Mouse (Mus musculus) ES-CJ7 (cell line): Measurements from ENCODE around the gene Naip2.
"Not testable (repeated sequence)": the region's sequence is repeated elsewhere in the genome, so short reads cannot be mapped to it uniquely, and the experiment has no call there.

ENCODE experiments used
- DNase-seq: peaks from one replicate; pipeline ENCODE4 v3.0.0; 2011; ENCODE audit warnings: low read depth, low spot score

Naip2 gene

DNA sequence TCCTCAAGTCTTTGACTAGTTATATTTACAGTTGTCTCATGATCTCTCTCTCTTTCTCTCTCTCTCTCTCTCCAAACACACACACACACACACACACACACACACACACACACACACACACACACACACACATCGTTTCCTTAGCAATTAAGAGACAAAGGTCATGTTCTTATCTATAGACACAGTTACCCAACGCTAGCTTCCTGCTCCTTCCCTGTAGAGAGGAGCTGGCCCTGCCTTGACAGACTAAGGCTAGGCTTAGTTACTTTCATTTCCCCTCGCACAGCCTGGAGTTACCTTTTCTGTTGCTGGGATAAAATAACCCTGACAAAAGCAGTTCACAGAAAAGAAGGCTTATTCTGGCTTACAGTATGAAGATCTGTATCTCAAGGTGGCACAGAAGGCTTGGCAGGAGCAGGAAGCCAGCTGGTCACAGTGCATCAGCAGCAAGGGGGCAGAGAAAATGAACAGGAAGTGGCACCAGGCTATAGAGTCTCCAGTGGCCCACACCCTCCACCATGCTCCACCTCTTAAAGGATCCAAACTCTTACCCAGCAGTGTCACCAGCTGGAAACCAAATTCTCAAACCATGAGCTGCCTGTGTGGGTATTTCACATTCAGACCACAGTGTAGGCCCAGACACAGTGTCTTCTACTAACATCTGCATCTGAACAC is at the start of gene Naip2:
Gene Naip2, minus strand, starts transcription at position 434 of the 675 bp plus-strand sequence.
- DNase-seq, result not testable (repeated sequence)

DNA sequence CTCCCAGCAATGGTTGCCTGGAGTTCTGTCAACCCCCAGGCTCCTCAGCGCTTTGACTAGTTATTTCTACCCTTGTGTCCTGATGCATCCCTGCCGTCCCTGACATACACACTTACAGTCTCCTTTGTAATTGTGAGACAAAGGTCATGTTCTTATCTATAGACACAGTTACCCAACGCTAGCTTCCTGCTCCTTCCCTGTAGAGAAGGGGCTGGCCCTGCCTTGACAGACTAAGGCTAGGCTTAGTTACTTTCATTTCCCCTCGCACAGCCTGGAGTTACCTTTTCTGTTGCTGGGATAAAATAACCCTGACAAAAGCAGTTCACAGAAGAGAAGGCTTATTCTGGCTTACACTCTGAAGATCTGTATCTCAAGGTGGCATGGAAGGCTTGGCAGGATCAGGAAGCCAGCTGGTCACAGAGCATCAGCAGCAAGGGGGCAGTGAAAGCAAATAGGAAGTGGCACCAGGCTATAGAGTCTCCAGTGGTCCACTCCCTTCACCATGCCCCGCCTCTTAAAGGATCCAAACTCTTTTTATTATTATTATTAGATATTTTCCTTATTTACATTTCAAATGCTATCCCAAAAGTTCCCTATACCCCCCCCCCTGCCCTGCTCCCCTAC is 45.1 kb upstream of the Naip2 start:
- not testable (repeated sequence) for DNase-seq

DNA sequence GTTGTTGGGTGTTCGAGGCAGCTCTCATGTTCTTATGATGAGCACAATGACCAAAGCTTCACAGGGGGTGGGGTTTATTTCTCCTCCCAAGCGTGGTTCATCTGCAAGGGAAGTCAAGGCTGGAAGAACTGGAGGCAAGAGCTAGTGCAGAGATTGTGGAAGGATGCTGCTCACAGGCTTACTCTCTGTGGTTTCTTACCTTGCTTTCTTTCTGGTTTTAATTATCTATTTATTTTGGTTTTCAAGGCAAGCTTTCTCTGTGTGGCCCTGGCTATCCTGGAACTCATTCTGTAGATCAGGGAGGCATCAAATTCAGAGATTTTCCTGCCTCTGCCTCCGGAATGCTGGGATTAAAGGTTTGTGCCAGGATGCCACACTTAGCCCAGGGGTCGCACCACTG is 44.3 kb upstream of the Naip2 start, which contains the start of gene Naip5:
Gene Naip5, minus strand, starts transcription at position 101 of the 400 bp plus-strand sequence.
- DNase-seq, result not testable (repeated sequence)

DNA sequence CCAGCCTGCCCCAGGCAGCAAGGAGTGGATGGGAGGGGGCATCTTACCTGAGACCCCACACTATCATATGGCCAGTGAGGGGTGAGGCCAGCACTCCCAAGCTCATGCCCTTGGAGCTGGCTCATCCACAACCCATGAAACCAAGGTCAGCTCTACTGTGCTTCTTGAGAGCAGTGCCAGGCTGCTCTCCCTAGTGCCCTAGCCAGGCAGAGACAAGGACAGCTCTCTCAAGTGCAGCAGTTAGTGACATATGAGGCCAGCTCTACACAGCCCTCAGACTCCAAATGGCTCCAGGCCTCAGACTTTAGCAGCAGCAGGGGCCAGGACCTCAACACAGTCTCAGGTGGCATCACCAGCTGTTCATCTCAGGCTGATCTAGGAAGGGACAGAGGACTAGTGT is 41.8 kb upstream of the Naip2 start:
- DNase-seq, result no peak

DNA sequence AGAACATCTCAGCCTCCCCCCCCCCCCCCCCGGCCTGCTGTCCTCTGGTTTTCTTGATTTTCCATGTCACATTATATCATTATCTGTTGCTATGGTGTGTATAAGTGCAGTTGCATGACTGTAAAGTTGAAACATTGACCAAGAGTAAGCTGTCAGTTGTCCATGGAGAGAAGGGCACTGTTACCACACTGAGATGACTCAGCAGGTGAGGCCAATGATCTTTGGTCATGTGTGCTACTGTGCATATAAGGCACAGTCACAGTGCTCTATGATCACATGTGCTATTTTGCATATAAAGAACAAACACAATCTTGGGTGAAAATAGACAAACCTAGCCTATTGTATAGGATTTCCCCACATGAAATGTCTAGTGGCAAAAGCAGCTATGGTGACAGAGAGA is 11.8 kb upstream of the Naip2 start:
- not testable (repeated sequence) for DNase-seq

DNA sequence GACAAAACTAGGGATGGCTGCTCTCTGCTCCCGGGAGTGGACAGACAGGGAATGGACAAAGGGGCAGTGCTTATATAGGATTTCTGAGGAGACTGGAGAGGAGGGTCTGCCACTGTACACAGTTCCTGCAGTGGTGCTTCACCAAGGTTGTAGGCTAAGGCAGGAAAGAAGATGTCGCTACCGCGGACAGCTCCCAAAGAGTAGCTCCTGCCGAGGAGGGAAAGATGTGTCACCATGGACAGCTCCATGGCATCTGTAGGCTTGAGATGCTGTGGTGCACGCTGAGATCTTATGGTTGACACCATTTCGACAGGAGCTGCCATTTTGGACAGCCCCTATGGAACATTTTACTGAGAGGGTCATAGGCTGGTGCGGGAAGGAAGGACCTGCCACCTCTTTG is 8.6 kb upstream of the Naip2 start:
- peak; percentile 82 for DNase-seq

DNA sequence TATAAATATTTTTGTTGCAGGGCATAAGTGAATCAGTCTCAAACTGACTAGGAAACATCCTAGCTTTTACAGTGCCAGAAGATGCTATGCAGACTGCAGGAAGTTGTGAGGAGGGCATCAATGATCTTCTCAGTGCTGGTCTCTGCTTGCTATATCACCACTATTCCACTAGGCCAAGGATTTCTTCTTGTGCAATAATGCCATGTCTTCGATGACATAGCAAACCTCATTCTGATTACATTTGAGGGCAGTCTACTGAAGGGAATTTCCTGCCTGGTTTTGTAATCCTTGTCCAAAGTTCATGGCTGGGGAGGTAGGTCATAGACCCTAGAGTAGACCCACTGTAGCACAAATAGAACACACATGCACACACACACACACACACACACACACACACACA is 1.4 kb upstream of the Naip2 start:
- no peak for DNase-seq

DNA sequence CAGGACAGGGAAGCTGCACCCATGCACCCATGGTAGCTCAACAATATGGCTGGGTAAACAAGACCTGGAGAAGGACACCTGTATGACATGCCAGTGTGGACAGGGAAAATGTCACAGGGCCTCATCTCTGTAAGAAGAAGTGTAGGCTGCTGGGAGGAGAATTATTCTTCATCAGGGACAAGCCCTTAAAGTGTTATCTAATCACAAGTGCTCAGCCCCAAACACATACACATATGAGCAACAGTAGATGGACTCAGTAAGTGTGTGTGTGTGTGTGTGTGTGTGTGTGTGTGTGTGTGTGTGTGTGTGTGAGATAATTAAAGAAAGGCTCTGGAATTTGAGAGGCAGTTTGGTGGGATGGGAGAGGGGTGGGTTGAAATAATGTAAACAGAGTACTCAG is 1.1 kb downstream of the Naip2 start:
- DNase-seq, result no peak

DNA sequence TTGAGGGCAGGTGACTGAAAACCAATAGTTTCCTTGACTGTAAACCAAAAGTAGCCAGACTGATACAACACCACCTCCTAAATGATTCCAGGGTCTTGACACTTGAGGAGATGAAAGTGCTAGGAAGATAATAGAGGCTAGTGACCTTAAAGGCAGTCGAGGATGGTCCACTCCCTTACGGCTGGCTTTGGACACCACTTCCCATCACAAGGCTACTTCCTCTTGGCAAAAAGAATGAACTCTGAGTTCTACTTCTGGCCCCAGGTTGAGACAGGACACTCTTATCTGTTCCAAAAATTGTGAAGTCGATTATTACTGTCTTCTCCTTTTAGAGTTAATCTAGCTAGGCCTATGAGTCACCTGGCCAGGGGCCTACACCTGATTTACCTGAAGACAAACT is 6.5 kb downstream of the Naip2 start:
- no peak for DNase-seq

DNA sequence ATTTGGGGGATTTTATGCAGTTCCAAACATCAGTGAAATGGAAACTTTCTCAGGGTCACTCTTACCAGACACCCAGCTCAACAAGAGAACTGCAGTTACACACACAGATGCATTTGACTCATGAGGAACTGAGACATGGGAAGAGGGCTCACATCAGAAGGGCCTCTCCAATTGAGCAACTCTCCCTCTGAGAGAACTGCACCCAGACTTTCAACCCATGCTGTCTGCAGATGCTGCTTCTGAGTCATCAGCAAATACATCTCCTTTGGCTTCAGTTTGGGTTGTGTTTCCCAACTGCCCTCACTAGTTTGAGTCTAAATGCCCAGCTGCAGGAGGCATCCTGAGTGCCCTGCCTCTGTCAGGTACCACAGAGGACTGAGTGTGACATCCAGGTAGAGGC is 18.8 kb downstream of the Naip2 start:
- DNase-seq, result not testable (repeated sequence)

DNA sequence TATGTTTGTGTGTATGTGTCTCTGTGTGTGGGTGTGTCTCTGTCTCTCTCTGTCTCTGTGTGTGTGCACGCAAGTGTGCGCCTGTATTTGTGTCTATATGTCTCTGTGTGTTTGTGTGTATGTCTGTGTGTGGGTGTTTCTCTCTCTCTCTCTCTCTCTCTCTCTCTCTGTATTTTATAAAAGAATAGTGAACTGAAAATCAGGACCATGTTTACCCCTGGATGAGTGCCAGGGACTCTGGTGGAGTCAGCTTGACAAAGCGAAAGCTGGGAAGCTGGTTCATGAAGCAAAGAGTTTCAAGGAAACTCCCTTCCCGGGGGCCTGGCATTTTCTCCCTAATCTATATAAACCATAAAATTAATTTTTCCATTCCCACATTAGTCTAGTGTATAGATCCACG is 27.5 kb downstream of the Naip2 start:
- DNase-seq, result not testable (repeated sequence)

DNA sequence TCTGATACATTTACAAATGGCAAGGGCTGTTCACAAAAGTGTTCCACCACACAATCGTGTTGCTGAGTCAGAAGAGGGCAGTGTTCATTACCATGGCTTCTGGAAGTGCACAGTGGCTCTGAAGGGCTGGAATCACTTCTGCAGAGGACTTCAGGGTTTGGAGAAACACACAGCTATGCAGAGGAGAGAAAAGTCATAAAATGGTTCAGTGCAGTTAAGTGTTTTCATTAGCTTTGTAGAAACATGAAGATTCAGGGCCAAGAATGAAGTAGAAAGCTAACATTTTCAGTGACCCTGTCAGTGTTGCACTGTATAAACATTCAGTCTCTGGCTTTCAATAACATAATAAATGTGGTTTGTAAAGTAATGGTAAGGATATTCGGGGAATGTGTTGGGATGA is 35.5 kb downstream of the Naip2 start:
- DNase-seq, result not testable (repeated sequence)

DNA sequence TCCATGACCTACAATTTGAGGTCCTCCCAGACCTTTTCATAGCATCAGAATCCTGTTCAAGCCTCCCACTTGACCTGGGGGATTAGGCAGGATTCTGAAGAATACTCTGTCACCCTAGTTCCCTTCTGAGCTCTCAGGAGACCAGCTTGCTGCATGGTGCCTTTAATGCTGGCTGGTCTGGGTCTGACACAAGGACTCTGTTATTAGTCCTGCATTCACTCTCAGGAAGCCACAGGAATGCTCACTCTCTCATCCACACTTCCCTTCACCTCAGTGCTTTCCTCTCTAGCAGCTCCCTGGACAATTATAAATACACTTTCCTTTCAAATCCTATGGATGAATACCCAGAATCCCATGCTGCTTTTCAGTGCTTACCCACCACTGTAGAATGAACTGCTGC is 39.4 kb downstream of the Naip2 start:
- not testable (repeated sequence) for DNase-seq

DNA sequence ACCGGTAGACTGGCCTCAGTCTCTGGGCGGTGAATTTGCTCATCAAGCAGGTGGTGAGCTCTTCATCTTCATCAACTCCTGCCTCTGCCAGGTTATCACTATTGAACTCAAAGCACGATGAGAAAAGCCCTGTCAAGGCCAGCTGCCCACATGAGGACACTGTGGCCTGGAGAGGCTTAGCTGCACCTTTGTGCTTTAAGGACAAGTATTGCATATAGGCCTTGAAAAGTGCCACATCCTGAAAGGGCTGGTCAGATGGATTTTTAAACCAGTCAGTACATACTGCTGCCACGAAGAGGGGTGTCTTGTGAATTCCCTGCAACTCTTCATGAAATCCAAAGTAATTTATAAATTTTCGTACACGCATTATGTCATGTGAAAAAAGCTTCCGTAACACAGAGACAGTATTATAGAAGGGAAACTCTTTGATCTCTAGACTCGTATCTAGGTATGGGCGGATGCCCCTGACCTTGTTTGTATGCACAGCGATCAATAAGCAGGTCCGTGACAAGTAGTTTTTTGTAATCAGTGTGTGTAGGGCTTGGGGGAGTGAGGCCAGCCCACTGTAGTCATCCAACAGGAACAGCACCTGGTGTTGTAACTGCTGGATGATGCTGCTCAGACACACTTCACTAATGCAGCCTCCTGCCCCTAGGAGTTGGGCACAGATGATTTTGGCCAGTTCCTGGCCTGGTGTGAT is 40.6 kb downstream of the Naip2 start:
- not testable (repeated sequence) for DNase-seq

DNA sequence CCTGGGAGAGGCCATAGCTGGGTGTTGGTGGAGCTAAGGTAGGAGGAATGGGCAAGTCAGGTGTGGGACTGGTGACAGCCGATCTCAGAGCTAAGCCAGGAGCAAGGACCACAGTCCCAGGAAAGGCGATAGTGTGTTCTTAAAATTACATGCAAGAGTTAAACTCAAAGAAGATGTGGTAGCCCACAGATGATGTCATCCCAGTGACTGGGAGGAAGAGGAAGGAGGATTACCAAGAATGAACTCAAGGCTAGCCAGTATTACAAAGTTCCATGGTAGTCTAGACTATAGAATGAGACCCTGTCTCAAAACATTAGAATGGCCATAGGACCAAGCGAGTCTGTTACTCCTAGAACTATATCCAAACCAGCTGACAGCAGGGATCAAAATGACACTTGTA is 45.3 kb downstream of the Naip2 start:
- DNase-seq, result no peak

DNA sequence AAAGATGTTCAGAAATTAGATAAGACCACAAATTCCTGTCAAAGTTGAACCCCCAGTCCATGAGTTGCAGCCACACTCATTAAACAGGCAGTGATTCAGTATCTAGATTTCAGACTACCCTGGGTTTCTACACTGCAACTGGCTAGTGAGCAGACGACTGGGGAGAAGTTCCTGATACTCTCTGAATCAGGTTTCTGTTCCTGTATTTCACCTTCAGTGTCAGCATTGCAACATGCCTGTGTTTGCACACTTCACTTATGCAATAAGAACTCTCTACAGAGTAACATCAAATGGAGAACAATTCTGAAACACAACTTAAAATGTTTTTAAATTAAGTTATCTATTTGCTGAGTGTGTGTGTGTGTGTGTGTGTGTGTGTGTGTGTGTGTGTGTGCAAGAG is 49.2 kb downstream of the Naip2 start:
- no peak for DNase-seq

DNA sequence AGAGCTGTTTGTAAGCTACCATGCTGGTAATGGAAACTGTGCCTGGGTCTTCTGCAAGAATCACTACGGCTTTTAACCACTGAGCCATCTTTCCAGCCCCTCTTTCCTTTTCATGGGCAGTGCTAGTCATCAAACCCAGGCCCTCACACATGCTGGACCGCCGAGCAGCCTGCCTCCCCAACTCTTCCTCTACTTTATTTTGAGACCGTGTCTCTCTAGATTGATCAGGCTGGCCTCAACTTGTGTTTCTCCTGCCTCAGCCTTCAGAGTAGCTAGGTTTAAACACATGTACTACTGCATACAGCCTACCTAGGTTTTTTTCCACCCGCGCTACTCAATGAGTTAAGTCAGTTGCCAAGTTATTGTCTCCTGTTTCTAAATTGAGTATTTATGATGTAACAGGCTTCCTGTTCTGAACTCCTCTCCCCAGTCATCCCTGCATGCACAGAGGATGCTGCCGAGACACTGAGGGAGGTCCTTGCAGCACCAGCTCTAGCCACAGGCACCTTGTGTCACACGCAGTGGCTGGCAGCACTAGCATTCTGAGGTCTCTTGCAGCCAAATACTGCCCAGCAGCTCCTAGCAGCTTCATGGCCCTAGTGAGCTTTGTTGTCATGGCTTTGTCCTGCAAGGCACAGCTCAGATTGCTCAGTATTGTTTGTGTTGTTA is 60.1 kb downstream of the Naip2 start:
- DNase-seq, result no peak

DNA sequence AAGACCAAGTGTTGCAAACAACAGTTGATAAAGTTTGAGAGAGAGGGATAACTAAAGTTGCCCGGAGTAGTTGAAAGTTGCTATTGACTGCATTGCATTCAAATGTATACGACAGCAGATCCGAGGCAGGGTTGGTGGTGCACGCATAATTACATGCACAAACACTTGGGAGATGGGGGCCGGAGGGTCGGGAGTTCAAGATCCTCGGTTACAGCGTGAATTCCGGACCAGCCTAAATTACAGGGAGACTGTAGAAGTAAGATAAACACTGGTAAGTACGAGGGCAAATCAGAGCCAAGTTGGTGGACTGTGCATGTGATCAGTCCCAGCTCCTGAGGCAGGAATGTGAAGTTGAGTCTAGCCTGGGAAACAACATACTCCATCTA is 76.6 kb downstream of the Naip2 start:
- DNase-seq, result no peak

DNA sequence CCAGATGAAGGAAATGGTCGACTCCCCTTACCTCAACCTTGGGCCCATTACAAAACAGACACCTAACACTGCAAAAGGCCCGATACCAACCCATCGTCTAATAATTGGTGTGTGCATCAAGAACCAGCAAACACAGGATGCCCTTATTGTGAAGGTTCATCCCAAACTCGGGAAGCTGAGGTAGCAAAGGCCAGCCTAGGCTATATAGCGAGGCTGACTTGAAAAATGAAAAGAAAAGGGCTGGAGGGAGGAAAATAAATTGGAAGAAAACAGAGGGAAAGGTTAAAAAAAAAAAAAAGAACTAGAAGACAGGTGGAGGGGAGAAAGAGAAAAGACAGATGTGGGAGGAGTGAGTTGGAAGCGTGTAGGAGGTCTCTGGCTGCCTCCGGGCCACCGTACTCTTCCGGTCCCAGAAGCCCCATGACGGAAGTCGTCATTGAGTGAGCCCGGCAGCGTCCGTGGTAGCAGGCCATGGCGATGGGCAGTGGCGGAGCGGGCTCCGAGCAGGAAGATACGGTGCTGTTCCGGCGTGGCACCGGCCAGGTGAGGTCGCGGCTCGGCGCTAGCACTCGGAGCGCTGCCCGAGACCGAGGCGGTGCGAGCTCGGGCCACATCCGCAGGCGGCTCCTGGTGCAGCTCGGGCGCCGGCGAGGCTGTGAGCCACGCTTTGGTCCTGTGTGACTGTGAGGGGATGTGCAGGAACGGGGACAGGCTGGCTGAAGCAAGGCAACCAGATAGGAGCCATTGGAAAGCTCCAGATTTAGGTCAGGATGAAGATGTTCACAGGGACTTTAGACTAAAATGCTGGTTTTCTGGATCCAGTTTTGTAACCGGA is 77.3 kb downstream of the Naip2 start, which contains the start of gene Smn1:
Gene Smn1, plus strand, starts transcription at position 430 of the 835 bp plus-strand sequence.
- DNase-seq, result peak; percentile 92

DNA sequence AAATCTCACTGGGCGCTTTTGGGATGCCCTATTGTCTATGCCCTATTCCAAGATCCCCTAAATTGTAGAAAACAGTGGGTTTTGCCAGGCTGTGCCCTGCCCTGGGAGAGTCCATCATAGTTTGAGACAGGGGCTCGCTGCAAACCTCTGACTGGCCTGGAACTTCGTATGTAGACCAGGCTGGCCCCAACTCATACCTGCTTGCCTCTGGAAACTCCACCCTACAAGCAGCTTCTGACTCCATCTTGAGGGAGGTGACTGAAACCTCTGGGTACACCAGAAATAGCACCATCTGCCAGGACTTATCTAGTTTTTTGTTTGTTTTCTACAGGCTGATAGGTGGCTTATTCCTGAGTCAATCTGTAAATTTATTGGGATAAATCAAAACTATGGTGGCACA is 77.9 kb downstream of the Naip2 start:
- DNase-seq, result no peak
